Mouse (Mus musculus): Measurements from ENCODE around the gene P2ry13.

Gene P2ry13

DNA sequence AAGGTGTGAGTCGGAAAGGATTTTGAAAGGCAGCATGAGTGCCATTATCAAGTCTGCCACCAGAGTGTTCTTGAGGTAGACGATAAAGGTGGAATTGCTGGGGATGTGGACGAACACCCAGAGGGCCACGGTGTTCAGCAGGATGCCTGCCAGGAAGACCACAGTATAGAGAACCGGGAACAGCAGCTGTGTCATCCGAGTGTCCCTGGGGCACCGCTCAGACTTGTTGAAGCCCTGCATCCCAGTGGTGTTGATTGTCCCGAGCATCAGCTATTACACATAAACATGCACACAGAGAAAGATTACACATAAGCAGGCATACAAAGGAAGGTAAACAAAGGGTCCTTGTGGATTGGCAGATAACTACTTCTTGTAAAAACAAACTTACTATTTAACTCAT is 593 bp downstream of the P2ry13 start:
- H3K27me3 ChIP-seq (ENCODE audit: control insufficient read depth, insufficient read depth, low read length, poor library complexity, severe bottlenecking), result no peaks in the 10 kb centered on the region
- H3K36me3 ChIP-seq (ENCODE audit: control insufficient read depth, insufficient read depth, low read length, poor library complexity, severe bottlenecking), result no peaks in the 10 kb centered on the region
- no peak for DNase-seq (ENCODE audit: low read depth, low spot score)

DNA sequence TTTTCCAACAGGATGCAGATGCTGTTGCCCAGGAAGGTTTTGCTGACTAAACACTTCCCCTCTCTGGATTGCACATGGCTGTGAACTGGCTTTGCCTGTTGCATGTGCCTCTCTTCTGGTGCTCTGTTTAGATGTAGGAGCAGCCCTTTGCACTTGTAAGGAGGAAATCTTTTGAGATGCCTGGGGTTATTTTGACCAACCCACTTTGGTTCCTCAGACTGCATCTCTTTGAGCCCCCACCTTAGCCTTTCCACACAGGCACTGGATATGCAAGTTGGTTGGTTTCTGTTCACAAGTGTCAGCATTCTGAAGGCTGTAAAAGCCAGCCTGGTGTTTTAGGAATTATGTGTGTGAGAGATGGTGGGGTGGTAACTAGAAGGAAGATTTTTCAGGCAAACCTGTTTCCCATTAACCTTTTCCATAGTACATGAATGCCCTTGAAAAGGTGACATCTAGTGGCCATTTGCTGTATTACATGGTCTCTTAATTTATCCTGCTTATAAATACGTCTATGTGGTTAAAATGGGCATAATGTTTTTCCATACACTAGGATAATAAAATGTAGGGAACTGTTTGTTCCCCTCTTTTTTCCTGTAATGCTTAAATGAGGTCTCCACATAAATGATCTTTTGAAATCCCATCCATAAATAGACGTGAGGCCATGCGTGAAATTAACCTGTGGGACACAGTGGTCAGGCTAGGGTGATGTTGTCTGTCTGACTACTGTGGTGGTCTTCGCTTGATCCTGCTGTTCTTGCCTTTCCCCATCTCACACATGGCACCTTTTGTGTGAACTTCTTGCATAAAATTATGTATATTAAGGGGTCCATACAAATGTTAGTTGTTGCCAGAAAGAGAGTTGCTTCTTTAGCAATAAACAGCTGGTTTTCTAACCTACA is 1.8 kb downstream of the P2ry13 start:
- no peaks in the 10 kb centered on the region for H3K36me3 ChIP-seq (ENCODE audit: control insufficient read depth, insufficient read depth, low read length, poor library complexity, severe bottlenecking)
- H3K27me3 ChIP-seq (ENCODE audit: control insufficient read depth, insufficient read depth, low read length, poor library complexity, severe bottlenecking), result no peaks in the 10 kb centered on the region
- peak; percentile 73 for DNase-seq (ENCODE audit: low read depth, low spot score)

DNA sequence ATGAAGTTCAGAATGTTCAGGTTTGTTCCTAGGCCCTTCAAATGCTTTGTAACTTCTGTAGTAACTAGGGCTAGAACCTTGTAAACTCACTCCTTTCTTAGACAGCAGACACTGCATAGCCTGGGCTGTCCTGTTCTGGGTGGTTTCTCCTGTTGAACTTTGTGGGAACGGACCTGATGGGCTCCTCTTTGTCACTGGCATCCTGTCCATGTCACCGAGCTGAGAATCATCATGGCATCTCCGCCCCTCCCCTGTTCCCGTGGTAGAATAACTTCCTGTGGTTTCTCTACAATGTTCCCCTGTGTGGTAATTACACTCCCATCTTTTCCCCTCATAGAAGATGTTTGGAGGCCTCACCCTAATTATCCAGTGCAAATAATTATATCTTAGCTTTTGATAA is 4.7 kb downstream of the P2ry13 start:
- no peaks in the 10 kb centered on the region for H3K27me3 ChIP-seq (ENCODE audit: control insufficient read depth, insufficient read depth, low read length, poor library complexity, severe bottlenecking)
- DNase-seq (ENCODE audit: low read depth, low spot score), result no peak

GRCm38 (mm10) chr3:59204719-59205503 is 5.8 kb downstream of the P2ry13 start:
- Histone ChIP-seq H3K27me3 (ENCODE audit: control insufficient read depth, insufficient read depth, low read length, poor library complexity, severe bottlenecking) (no peaks in the 10 kb centered on the region), H3K36me3 (ENCODE audit: control insufficient read depth, insufficient read depth, low read length, poor library complexity, severe bottlenecking) (no peaks in the 10 kb centered on the region)
- no peak for DNase-seq (ENCODE audit: low read depth, low spot score)

More for the DNA sequence above, 4.7 kb downstream of the P2ry13 start:
- no peaks in the 10 kb centered on the region for H3K36me3 ChIP-seq (ENCODE audit: control insufficient read depth, insufficient read depth, low read length, poor library complexity, severe bottlenecking)

- no peak for DNase-seq (ENCODE audit: low read depth, low spot score)
- Histone ChIP-seq H3K36me3 (ENCODE audit: control insufficient read depth, insufficient read depth, low read length, poor library complexity, severe bottlenecking) (no peaks in the 10 kb centered on the region), H3K27me3 (ENCODE audit: control insufficient read depth, insufficient read depth, low read length, poor library complexity, severe bottlenecking) (no peaks in the 10 kb centered on the region)
Measured at GRCm38 (mm10) chr3:59203802-59204520, 6.7 kb downstream of the P2ry13 start.

GRCm38 (mm10) chr3:59197329-59197948 is 13.2 kb downstream of the P2ry13 start:
- Histone ChIP-seq H3K27me3 (ENCODE audit: control insufficient read depth, insufficient read depth, low read length, poor library complexity, severe bottlenecking) (no peaks in the 10 kb centered on the region), H3K36me3 (ENCODE audit: control insufficient read depth, insufficient read depth, low read length, poor library complexity, severe bottlenecking) (no peaks in the 10 kb centered on the region)
- DNase-seq (ENCODE audit: low read depth, low spot score), result no peak

DNA sequence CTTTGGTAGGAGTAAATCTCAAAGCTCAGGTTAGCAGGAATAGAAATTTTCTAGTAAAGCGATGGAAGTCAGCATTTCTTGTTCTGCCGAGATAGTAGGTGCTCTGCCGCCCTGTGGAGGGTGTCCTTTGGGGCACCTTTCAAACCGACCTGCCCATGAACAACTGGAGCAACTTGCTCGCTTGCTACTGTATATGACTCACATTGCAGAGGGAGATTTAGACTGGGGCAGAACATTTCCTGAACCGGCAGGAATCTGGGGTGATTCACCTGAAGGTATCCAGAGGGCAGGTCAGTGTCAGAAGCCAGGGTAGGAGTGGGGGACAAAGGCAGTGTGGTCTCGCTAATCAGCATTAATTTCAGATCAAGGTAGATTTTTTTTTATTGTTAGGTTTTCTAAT is 15.7 kb downstream of the P2ry13 start, which contains the start of gene Gpr87:
Gpr87 (minus strand) TSS at position 167 of the 400 bp plus-strand sequence.
- H3K27me3 ChIP-seq (ENCODE audit: control insufficient read depth, insufficient read depth, low read length, poor library complexity, severe bottlenecking), result no peaks in the 10 kb centered on the region
- DNase-seq (ENCODE audit: low read depth, low spot score), result no peak

DNA sequence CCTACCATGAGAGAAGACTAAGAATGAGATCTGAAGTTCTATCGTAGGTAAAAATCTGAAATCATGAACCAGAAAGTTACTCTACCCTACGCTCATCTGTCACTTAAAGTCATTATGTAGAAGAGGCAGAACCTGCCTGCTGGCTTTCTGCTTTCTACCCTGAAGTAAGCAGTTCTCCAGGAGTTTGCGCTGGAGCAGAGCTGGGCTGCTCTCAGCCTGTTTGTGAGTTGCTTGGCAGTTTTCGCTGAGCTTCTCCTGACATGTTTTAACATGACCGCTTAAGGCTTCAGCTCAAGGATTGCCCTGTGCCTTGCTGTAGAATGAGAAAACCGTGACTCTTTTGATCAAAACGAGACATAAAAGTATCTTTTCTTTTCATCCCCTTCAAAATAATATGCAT is 16.6 kb downstream of the P2ry13 start:
- H3K36me3 ChIP-seq (ENCODE audit: control insufficient read depth, insufficient read depth, low read length, poor library complexity, severe bottlenecking), result no peaks in the 10 kb centered on the region
- no peak for DNase-seq (ENCODE audit: low read depth, low spot score)

More for the DNA sequence above, 15.7 kb downstream of the P2ry13 start, which contains the start of gene Gpr87:
- no peaks in the 10 kb centered on the region for H3K36me3 ChIP-seq (ENCODE audit: control insufficient read depth, insufficient read depth, low read length, poor library complexity, severe bottlenecking)

GRCm38 (mm10) chr3:59191674-59192073 is 19.0 kb downstream of the P2ry13 start:
- DNase-seq (ENCODE audit: low read depth, low spot score), result no peak
- Histone ChIP-seq H3K27me3 (ENCODE audit: control insufficient read depth, insufficient read depth, low read length, poor library complexity, severe bottlenecking) (no peaks in the 10 kb centered on the region), H3K36me3 (ENCODE audit: control insufficient read depth, insufficient read depth, low read length, poor library complexity, severe bottlenecking) (no peaks in the 10 kb centered on the region)

More for the DNA sequence above, 16.6 kb downstream of the P2ry13 start:
- no peaks in the 10 kb centered on the region for H3K27me3 ChIP-seq (ENCODE audit: control insufficient read depth, insufficient read depth, low read length, poor library complexity, severe bottlenecking)

DNA sequence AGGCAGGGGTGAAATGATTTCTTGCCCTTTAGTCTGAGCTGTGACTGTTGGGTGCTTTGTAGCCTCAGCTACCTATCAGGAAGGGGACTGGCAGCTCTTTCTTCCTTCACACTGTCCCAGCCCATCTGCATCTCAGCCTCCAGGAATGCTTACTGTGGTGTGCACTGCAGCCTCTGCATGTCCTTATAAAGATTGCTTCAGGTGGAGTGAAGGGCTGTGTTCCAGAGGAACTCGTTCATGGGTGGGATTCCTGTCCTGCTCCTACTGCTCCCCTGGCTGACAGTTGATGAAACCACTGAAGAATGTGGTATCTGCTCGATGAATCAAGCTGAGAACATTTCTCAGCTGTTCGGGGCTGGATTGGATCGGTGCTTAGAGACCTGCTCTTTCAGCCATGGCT is 23.3 kb downstream of the P2ry13 start:
- H3K27me3 ChIP-seq (ENCODE audit: control insufficient read depth, insufficient read depth, low read length, poor library complexity, severe bottlenecking), result no peaks in the 10 kb centered on the region
- no peak for DNase-seq (ENCODE audit: low read depth, low spot score)
- H3K36me3 ChIP-seq (ENCODE audit: control insufficient read depth, insufficient read depth, low read length, poor library complexity, severe bottlenecking), result no peaks in the 10 kb centered on the region

- H3K36me3 ChIP-seq (ENCODE audit: control insufficient read depth, insufficient read depth, low read length, poor library complexity, severe bottlenecking), result no peaks in the 10 kb centered on the region
- no peak for DNase-seq (ENCODE audit: low read depth, low spot score)
- H3K27me3 ChIP-seq (ENCODE audit: control insufficient read depth, insufficient read depth, low read length, poor library complexity, severe bottlenecking), result no peaks in the 10 kb centered on the region
Measured at GRCm38 (mm10) chr3:59185662-59186061, 25.0 kb downstream of the P2ry13 start.

- Histone ChIP-seq H3K27me3 (ENCODE audit: control insufficient read depth, insufficient read depth, low read length, poor library complexity, severe bottlenecking) (no peaks in the 10 kb centered on the region), H3K36me3 (ENCODE audit: control insufficient read depth, insufficient read depth, low read length, poor library complexity, severe bottlenecking) (no peaks in the 10 kb centered on the region)
- DNase-seq (ENCODE audit: low read depth, low spot score), result no peak
Measured at GRCm38 (mm10) chr3:59182129-59182528, 28.6 kb downstream of the P2ry13 start.

- Histone ChIP-seq H3K36me3 (ENCODE audit: control insufficient read depth, insufficient read depth, low read length, poor library complexity, severe bottlenecking) (no peaks in the 10 kb centered on the region), H3K27me3 (ENCODE audit: control insufficient read depth, insufficient read depth, low read length, poor library complexity, severe bottlenecking) (no peaks in the 10 kb centered on the region)
- no peak for DNase-seq (ENCODE audit: low read depth, low spot score)
Measured at GRCm38 (mm10) chr3:59181134-59181533, 29.5 kb downstream of the P2ry13 start.

DNA sequence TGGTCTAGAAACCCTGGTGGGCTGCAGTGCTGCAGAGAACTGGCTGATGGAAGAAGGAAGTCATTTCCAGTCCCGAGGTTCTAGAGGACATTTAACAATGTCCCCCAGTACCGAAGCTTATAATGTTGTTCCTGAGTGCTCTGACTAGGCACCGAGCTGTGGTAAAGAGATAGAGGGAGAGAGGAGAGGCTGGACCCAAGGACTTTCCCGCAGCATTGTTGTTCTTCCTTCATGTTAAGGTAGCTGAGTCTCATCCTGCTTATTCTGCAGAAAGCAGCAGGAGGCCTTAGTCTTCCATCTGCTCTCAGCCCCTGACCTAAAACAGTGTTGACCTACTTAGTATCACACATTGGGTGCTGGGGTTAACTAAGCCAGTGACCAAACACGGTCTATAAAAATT is 33.8 kb downstream of the P2ry13 start:
- no peaks in the 10 kb centered on the region for H3K27me3 ChIP-seq (ENCODE audit: control insufficient read depth, insufficient read depth, low read length, poor library complexity, severe bottlenecking)
- no peak for DNase-seq (ENCODE audit: low read depth, low spot score)
- H3K36me3 ChIP-seq (ENCODE audit: control insufficient read depth, insufficient read depth, low read length, poor library complexity, severe bottlenecking), result no peaks in the 10 kb centered on the region

All from splenic B cell, adult 2 months (primary cell).